Comparison of ENCODE assay signal across 26 mouse cellular contexts in genomic region chr4:107967966-107968682, GRCm38 (mm10). TPM values are rescaled to one million over a fixed set of nuclear protein-coding genes. Genes with fewer than 3 reads are reported as not detected.
A peak's percentile ranks its signal among the peaks of the same experiment; 100 is the strongest.
DNase-seq lines count a peak whose midpoint lies in the region; ATAC-seq and TF ChIP-seq lines count a peak whose summit lies in the region.
"Had no signal": no experiment of that assay in that cellular context is flagged by ENCODE, and none has a peak within 500 bp of the region (broad histone marks: within the 10 kb centered on the region; RNA-seq: fewer than 3 reads in every experiment).

Gene Slc1a7, plus strand, starts transcription at chr4:107968332.

- H3K9ac ChIP-seq in kidney, embryonic 15.5 days, result no peak within 1 kb of the TSS
- H3K9ac ChIP-seq in midbrain, postnatal 0 days (replicated peaks; ENCODE audit: low read length, poor library complexity, severe bottlenecking), result no peak within 1 kb of the TSS
- H3K9ac ChIP-seq: embryonic facial prominence, embryonic 13.5 days; forebrain, embryonic 15.5 days; hindbrain, embryonic 15.5 days; liver, embryonic 15.5 days; neural tube, embryonic 13.5 days; stomach, embryonic 15.5 days had no signal

- 0 out of 2 replicates have a peak, but pooled peaks have one; percentile 33 for ATAC-seq in kidney, embryonic 15.5 days (replicated peaks; ENCODE audit: low FRiP score)
- ATAC-seq in midbrain, postnatal 0 days (ENCODE audit: low FRiP score), result no peak
- ATAC-seq: forebrain, embryonic 15.5 days; intestine, embryonic 16.5 days; Patski had no signal

- DNase-seq in heart, adult 11 months, result peak; percentile 89
- no peak for DNase-seq in heart, embryonic 10.5 days (ENCODE audit: low spot score)
- no peak for DNase-seq in kidney, postnatal 10 days
- peak; percentile 52 for DNase-seq in testis, postnatal 10 days (ENCODE audit: low spot score)
- DNase-seq in testis, postnatal 14 days (ENCODE audit: low spot score), result no peak
- DNase-seq in midbrain, postnatal 0 days (ENCODE audit: low spot score), result no peak
- DNase-seq: adrenal gland, postnatal 14 days; cerebellum, adult 9-11 months; gastrocnemius, postnatal 36 days; heart, postnatal 14 days; layer of hippocampus, postnatal 36 days; lung, postnatal 14 days had no signal

- H3K9me3 ChIP-seq in heart, embryonic 10.5 days, result no peaks in the 10 kb centered on the region
- H3K9me3 ChIP-seq in kidney, embryonic 15.5 days (replicated peaks), result no peaks in the 10 kb centered on the region
- no peaks in the 10 kb centered on the region for H3K9me3 ChIP-seq in midbrain, postnatal 0 days (ENCODE audit: low read length)
- H3K9me3 ChIP-seq: embryonic facial prominence, embryonic 13.5 days; forebrain, embryonic 15.5 days; hindbrain, embryonic 15.5 days; liver, embryonic 15.5 days; neural tube, embryonic 13.5 days; stomach, embryonic 15.5 days had no signal

- H3K4me3 ChIP-seq in heart, embryonic 10.5 days, result no peak within 1 kb of the TSS
- H3K4me3 ChIP-seq in kidney, embryonic 15.5 days (replicated peaks), result no peak within 1 kb of the TSS
- no peak within 1 kb of the TSS for H3K4me3 ChIP-seq in midbrain, postnatal 0 days (ENCODE audit: low read depth, low read length)
- H3K4me3 ChIP-seq: embryonic facial prominence, embryonic 13.5 days; forebrain, embryonic 15.5 days; hindbrain, embryonic 15.5 days; liver, embryonic 15.5 days; neural tube, embryonic 13.5 days; stomach, embryonic 15.5 days had no signal

- H3K36me3 ChIP-seq in heart, embryonic 10.5 days, result no peaks in the 10 kb centered on the region
- no peaks in the 10 kb centered on the region for H3K36me3 ChIP-seq in kidney, embryonic 15.5 days
- no peaks in the 10 kb centered on the region for H3K36me3 ChIP-seq in midbrain, postnatal 0 days (ENCODE audit: insufficient read depth, low read length)
- H3K36me3 ChIP-seq: embryonic facial prominence, embryonic 13.5 days; forebrain, embryonic 15.5 days; hindbrain, embryonic 15.5 days; liver, embryonic 15.5 days; neural tube, embryonic 13.5 days; stomach, embryonic 15.5 days had no signal

- TF ChIP-seq CTCF in midbrain, postnatal 0 days (IDR thresholded peaks at IDR 0.05), result no peak

- peaks cover 11% of the 10 kb centered on the region; the same call in 1 of the 2 replicates for H3K27me3 ChIP-seq in heart, embryonic 10.5 days (ENCODE audit: insufficient read depth, poor library complexity, severe bottlenecking)
- H3K27me3 ChIP-seq in kidney, embryonic 15.5 days, result no peaks in the 10 kb centered on the region
- H3K27me3 ChIP-seq in midbrain, postnatal 0 days (ENCODE audit: insufficient read depth, low read length), result no peaks in the 10 kb centered on the region
- H3K27me3 ChIP-seq: embryonic facial prominence, embryonic 13.5 days; forebrain, embryonic 15.5 days; hindbrain, embryonic 15.5 days; liver, embryonic 15.5 days; neural tube, embryonic 13.5 days; Patski; stomach, embryonic 15.5 days had no signal

- WGBS in heart, embryonic 10.5 days, result 78% methylated on average over 16 of the region's 16 CpGs
- 73% methylated on average over 16 of the region's 16 CpGs for WGBS in kidney, embryonic 15.5 days
- 70% methylated on average over 16 of the region's 16 CpGs for whole genome bisulfite sequencing in midbrain, postnatal 0 days

- H3K27ac ChIP-seq in heart, embryonic 10.5 days, result no peak within 1 kb of the TSS
- no peak within 1 kb of the TSS for H3K27ac ChIP-seq in kidney, embryonic 15.5 days
- H3K27ac ChIP-seq in midbrain, postnatal 0 days (ENCODE audit: low read depth, low read length), result no peak within 1 kb of the TSS
- H3K27ac ChIP-seq: embryonic facial prominence, embryonic 13.5 days; forebrain, embryonic 15.5 days; hindbrain, embryonic 15.5 days; kidney, postnatal 0 days; liver, embryonic 15.5 days; neural tube, embryonic 13.5 days; stomach, embryonic 15.5 days had no signal

- H3K4me1 ChIP-seq in heart, embryonic 10.5 days, result peaks cover 25% of the 10 kb centered on the region
- H3K4me1 ChIP-seq in kidney, embryonic 15.5 days, result no peaks in the 10 kb centered on the region
- no peaks in the 10 kb centered on the region for H3K4me1 ChIP-seq in midbrain, postnatal 0 days (ENCODE audit: insufficient read depth, low read length)
- H3K4me1 ChIP-seq: forebrain, embryonic 15.5 days; hindbrain, embryonic 15.5 days; liver, embryonic 15.5 days; neural tube, embryonic 13.5 days; stomach, embryonic 15.5 days had no signal

- no peak within 1 kb of the TSS for H3K4me2 ChIP-seq in kidney, embryonic 15.5 days
- H3K4me2 ChIP-seq in midbrain, postnatal 0 days (ENCODE audit: low read depth, low read length, poor library complexity, severe bottlenecking), result no peak within 1 kb of the TSS
- H3K4me2 ChIP-seq: embryonic facial prominence, embryonic 13.5 days; forebrain, embryonic 15.5 days; hindbrain, embryonic 15.5 days; liver, embryonic 15.5 days; midbrain, embryonic 11.5 days; neural tube, embryonic 13.5 days; stomach, embryonic 15.5 days had no signal

RNA-seq across cellular contexts. Expression of gene Slc1a7, which starts in this region (rescaled TPM):
- polyA plus RNA-seq in heart, embryonic 10.5 days (2016; fragmentation: Nextera tagmentation; extraction: Ambion mirVana), result not detected in 2 replicates
- not detected in 2 replicates for polyA plus RNA-seq in kidney, embryonic 15.5 days (2015; fragmentation: Nextera tagmentation; extraction: Ambion mirVana)
- total RNA-seq in midbrain, postnatal 0 days (2014; rRNA removed), result not detected in 2 replicates
- polyA plus RNA-seq in midbrain, postnatal 0 days (2015; fragmentation: Nextera tagmentation; extraction: Ambion mirVana), result 0.10 and 0.16 TPM in 2 replicates
- total RNA-seq: layer of hippocampus, adult 18-20 months had no signal
- polyA plus RNA-seq: C2C12; embryonic facial prominence, embryonic 13.5 days; liver, embryonic 15.5 days; midbrain, embryonic 11.5 days; neural tube, embryonic 13.5 days; thymus, postnatal 0 days had no signal

Comparison
In these comparisons a context has a peak if more than half of its experiments do, and no peak if none do; other contexts are left out.
1. DNase-seq: peak in heart, adult 11 months (single experiment) and testis, postnatal 10 days (single experiment); none in heart, embryonic 10.5 days (single experiment), kidney, postnatal 10 days (single experiment), testis, postnatal 14 days (single experiment) and midbrain, postnatal 0 days (single experiment).
2. Peak in ATAC-seq in kidney, embryonic 15.5 days; RNA of the gene not detected or under 1 TPM.